Mouse (Mus musculus): ENCODE results near the gene Mamstr. TPM values are rescaled to one million over a fixed set of nuclear protein-coding genes. Genes with fewer than 3 reads are reported as not detected.
"Not testable (repeated sequence)": the region's sequence is repeated elsewhere in the genome, so short reads cannot be mapped to it uniquely, and the experiment has no call there.

Gene Mamstr
- polyA plus RNA-seq, 1 experiment from 2014 or later = 5.0 TPM

DNA sequence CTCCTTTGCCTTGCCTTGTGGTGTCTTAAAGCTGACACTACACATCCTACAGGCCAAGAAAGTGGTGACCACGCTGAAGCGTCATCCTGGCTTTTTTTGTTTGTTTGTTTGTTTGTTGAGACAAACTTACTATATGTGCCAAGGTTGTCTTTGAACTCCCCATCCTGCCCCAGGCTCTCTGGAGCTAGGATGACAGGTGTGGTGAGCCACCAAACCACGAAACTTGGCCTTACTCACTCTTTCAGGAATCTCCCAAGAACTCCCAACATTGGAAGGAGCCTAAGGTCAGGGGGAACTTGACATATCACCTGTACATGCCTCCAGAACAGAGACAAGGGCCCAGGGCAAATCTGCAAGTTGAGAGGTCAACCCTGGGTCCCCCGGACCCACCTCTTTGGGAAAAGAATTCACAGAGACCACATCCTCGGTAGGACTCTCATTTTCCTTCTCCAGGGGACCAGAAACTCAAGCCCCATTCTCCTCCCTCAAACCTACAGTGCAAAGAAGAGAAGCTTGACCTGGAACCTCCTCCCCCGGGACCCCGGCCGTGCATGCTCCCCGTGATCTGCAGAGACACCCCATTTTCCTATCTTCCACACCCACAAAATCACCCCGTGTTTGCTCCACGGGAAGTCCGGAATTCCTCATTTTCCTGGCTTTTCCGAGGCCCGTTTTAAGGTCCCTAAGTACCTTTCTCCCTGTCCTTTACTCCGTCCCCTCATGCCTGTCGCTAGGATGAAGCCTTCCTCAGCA is 2.9 kb downstream of the Mamstr start:
- peaks cover 46% of the 10 kb centered on the region for H3K4me1 ChIP-seq (ENCODE audit: control insufficient read depth, insufficient read depth, low read length)
- peak overlapping the region; percentile 92 for H3K27ac ChIP-seq (ENCODE audit: low read depth, low read length)
- no peak for ATAC-seq (ENCODE audit: low FRiP score, low TSS enrichment)
- 30% methylated on average over 16 of the region's 16 CpGs for WGBS
- H3K36me3 ChIP-seq (ENCODE audit: control insufficient read depth, insufficient read depth, low read length) = no peaks in the 10 kb centered on the region
- H3K4me3 ChIP-seq (ENCODE audit: low read length) = peak overlapping the region; percentile 46
- peak overlapping the region; percentile 76 for H3K9ac ChIP-seq (ENCODE audit: low read depth, low read length)
- H3K9me3 ChIP-seq (ENCODE audit: control insufficient read depth, low read length) = no peaks in the 10 kb centered on the region
- H3K4me2 ChIP-seq (replicated peaks; ENCODE audit: low read depth, low read length) = peak overlapping the region; percentile 82
- H3K27me3 ChIP-seq (ENCODE audit: control insufficient read depth, insufficient read depth, low read length) = no peaks in the 10 kb centered on the region

- Histone ChIP-seq H3K36me3 (ENCODE audit: control insufficient read depth, insufficient read depth, low read length) (no peaks in the 10 kb centered on the region), H3K9me3 (ENCODE audit: control insufficient read depth, low read length) (no peaks in the 10 kb centered on the region), H3K4me1 (ENCODE audit: control insufficient read depth, insufficient read depth, low read length) (peaks cover 46% of the 10 kb centered on the region), H3K27ac (ENCODE audit: low read depth, low read length) (peak overlapping the region; percentile 92), H3K27me3 (ENCODE audit: control insufficient read depth, insufficient read depth, low read length) (no peaks in the 10 kb centered on the region), H3K4me3 (ENCODE audit: low read length) (peak overlapping the region; percentile 46), H3K4me2 (replicated peaks; ENCODE audit: low read depth, low read length) (peak overlapping the region; percentile 82), H3K9ac (ENCODE audit: low read depth, low read length) (peak overlapping the region; percentile 76)
- 2% methylated on average over 28 of the region's 28 CpGs for WGBS
- ATAC-seq (ENCODE audit: low FRiP score, low TSS enrichment) = peak; percentile 94
These were observed 3.8 kb downstream of the Mamstr start for GRCm38 (mm10) chr7:45643441-45644178.

GRCm38 (mm10) chr7:45644183-45644582 is 4.4 kb downstream of the Mamstr start:
- H3K9ac ChIP-seq (ENCODE audit: low read depth, low read length) = peak overlapping the region; percentile 50
- H3K4me1 ChIP-seq (ENCODE audit: control insufficient read depth, insufficient read depth, low read length) = peaks cover 46% of the 10 kb centered on the region
- WGBS = 7% methylated on average over 18 of the region's 18 CpGs
- H3K27me3 ChIP-seq (ENCODE audit: control insufficient read depth, insufficient read depth, low read length) = no peaks in the 10 kb centered on the region
- H3K9me3 ChIP-seq (ENCODE audit: control insufficient read depth, low read length) = no peaks in the 10 kb centered on the region
- peak overlapping the region; percentile 74 for H3K4me2 ChIP-seq (replicated peaks; ENCODE audit: low read depth, low read length)
- H3K4me3 ChIP-seq (ENCODE audit: low read length) = peak overlapping the region; percentile 46
- no peak for ATAC-seq (ENCODE audit: low FRiP score, low TSS enrichment)
- no peaks in the 10 kb centered on the region for H3K36me3 ChIP-seq (ENCODE audit: control insufficient read depth, insufficient read depth, low read length)
- peak overlapping the region; percentile 85 for H3K27ac ChIP-seq (ENCODE audit: low read depth, low read length)

- Histone ChIP-seq H3K9ac (ENCODE audit: low read depth, low read length) (no peak overlapping the region), H3K4me1 (ENCODE audit: control insufficient read depth, insufficient read depth, low read length) (peaks cover 38% of the 10 kb centered on the region), H3K27me3 (ENCODE audit: control insufficient read depth, insufficient read depth, low read length) (no peaks in the 10 kb centered on the region), H3K4me3 (ENCODE audit: low read length) (no peak overlapping the region; the same call in 1 of the 2 replicates), H3K4me2 (replicated peaks; ENCODE audit: low read depth, low read length) (peak overlapping the region; percentile 74; the same call in 1 of the 2 replicates), H3K9me3 (ENCODE audit: control insufficient read depth, low read length) (no peaks in the 10 kb centered on the region), H3K27ac (ENCODE audit: low read depth, low read length) (0 out of 2 replicates have a peak overlapping the region, but pooled peaks have one; percentile 85), H3K36me3 (ENCODE audit: control insufficient read depth, insufficient read depth, low read length) (no peaks in the 10 kb centered on the region)
- 67% methylated on average over 6 of the region's 6 CpGs for WGBS
- ATAC-seq (ENCODE audit: low FRiP score, low TSS enrichment) = no peak
These were observed 5.3 kb downstream of the Mamstr start for GRCm38 (mm10) chr7:45644872-45645590.

DNA sequence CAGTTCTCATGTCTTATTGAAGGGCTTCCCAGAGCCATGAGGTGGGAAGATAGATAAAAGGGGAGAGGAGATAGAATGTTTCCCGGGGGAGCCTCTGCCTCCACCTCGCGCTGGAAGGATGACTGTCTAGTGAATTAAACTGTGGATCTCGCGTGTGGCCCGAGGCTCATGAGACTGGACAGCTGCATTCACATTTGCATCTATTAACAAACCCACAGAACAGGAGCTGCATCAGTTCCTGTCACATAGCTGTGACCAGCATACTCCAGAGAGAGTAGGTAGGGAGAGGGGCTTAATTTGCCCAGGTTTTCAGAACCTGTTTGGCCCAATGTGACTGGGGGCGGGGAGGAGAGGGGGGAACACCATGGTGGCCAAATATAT is 5.8 kb downstream of the Mamstr start:
- no peak overlapping the region for H3K4me3 ChIP-seq (ENCODE audit: low read length)
- H3K4me1 ChIP-seq (ENCODE audit: control insufficient read depth, insufficient read depth, low read length) = peaks cover 33% of the 10 kb centered on the region
- no peaks in the 10 kb centered on the region for H3K27me3 ChIP-seq (ENCODE audit: control insufficient read depth, insufficient read depth, low read length)
- 86% methylated on average over 7 of the region's 7 CpGs for WGBS
- H3K9ac ChIP-seq (ENCODE audit: low read depth, low read length) = no peak overlapping the region
- ATAC-seq (ENCODE audit: low FRiP score, low TSS enrichment) = no peak
- H3K9me3 ChIP-seq (ENCODE audit: control insufficient read depth, low read length) = no peaks in the 10 kb centered on the region
- H3K36me3 ChIP-seq (ENCODE audit: control insufficient read depth, insufficient read depth, low read length) = no peaks in the 10 kb centered on the region
- H3K27ac ChIP-seq (ENCODE audit: low read depth, low read length) = no peak overlapping the region
- H3K4me2 ChIP-seq (replicated peaks; ENCODE audit: low read depth, low read length) = no peak overlapping the region

DNA sequence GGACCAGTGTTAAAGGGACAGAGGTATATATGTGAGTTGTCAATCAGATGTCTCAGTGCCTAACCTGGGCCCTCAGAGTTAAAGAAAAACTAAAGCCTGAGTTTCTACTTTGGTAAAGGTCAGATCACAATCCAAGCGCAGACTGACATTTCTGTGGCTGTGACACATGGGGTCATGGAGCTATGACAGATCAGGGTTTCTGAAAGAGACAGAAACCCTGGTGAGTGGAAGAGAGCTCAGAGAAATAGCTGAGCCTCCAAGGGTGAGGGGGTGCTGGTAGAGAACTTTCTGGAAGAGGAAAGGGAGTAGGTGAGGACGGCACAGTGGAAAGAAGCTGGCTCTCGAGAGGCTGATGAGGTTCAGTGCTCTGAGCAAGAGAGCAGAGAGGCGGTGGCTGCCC is 6.9 kb downstream of the Mamstr start:
- H3K4me1 ChIP-seq (ENCODE audit: control insufficient read depth, insufficient read depth, low read length) = peaks cover 24% of the 10 kb centered on the region
- H3K27me3 ChIP-seq (ENCODE audit: control insufficient read depth, insufficient read depth, low read length) = no peaks in the 10 kb centered on the region
- no peak overlapping the region for H3K27ac ChIP-seq (ENCODE audit: low read depth, low read length)
- no peaks in the 10 kb centered on the region for H3K36me3 ChIP-seq (ENCODE audit: control insufficient read depth, insufficient read depth, low read length)
- H3K4me2 ChIP-seq (replicated peaks; ENCODE audit: low read depth, low read length) = no peak overlapping the region
- no peak overlapping the region for H3K9ac ChIP-seq (ENCODE audit: low read depth, low read length)
- no peaks in the 10 kb centered on the region for H3K9me3 ChIP-seq (ENCODE audit: control insufficient read depth, low read length)
- H3K4me3 ChIP-seq (ENCODE audit: low read length) = no peak overlapping the region
- 63% methylated on average over 4 of the region's 4 CpGs for WGBS
- no peak for ATAC-seq (ENCODE audit: low FRiP score, low TSS enrichment)

DNA sequence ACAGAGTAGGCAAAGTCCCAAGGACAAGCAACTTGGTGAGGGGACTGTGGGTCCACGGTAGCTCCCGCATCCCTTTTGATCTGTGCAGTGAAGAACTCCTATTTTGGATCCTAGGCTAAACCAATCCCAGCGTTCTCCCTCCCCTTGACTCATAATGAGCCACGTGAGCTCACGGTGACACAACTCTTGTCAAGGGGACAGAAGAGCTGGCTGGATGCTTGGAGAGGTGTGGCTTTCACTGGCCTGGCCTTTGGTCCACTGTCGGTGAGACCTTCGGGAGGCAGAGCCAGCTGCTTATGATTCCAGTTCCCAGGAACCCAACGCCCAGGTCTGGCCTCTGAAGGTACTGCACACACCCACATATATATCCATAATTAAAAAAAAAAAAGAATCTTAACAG is 9.6 kb downstream of the Mamstr start:
- no peaks in the 10 kb centered on the region for H3K27me3 ChIP-seq (ENCODE audit: control insufficient read depth, insufficient read depth, low read length)
- no peaks in the 10 kb centered on the region for H3K9me3 ChIP-seq (ENCODE audit: control insufficient read depth, low read length)
- WGBS = 76% methylated on average over 8 of the region's 8 CpGs
- no peak for ATAC-seq (ENCODE audit: low FRiP score, low TSS enrichment)
- no peak overlapping the region for H3K4me3 ChIP-seq (ENCODE audit: low read length)
- no peaks in the 10 kb centered on the region for H3K36me3 ChIP-seq (ENCODE audit: control insufficient read depth, insufficient read depth, low read length)
- no peak overlapping the region for H3K27ac ChIP-seq (ENCODE audit: low read depth, low read length)
- H3K4me2 ChIP-seq (replicated peaks; ENCODE audit: low read depth, low read length) = no peak overlapping the region
- peaks cover 7% of the 10 kb centered on the region; the same call in 1 of the 2 replicates for H3K4me1 ChIP-seq (ENCODE audit: control insufficient read depth, insufficient read depth, low read length)
- no peak overlapping the region for H3K9ac ChIP-seq (ENCODE audit: low read depth, low read length)

GRCm38 (mm10) chr7:45650484-45650883 is 10.7 kb downstream of the Mamstr start:
- not testable (repeated sequence) for ATAC-seq (ENCODE audit: low FRiP score, low TSS enrichment); H3K4me3 ChIP-seq (ENCODE audit: low read length); H3K4me1 ChIP-seq (ENCODE audit: control insufficient read depth, insufficient read depth, low read length); H3K9ac ChIP-seq (ENCODE audit: low read depth, low read length); H3K36me3 ChIP-seq (ENCODE audit: control insufficient read depth, insufficient read depth, low read length); H3K27me3 ChIP-seq (ENCODE audit: control insufficient read depth, insufficient read depth, low read length); H3K27ac ChIP-seq (ENCODE audit: low read depth, low read length); H3K4me2 ChIP-seq (replicated peaks; ENCODE audit: low read depth, low read length); H3K9me3 ChIP-seq (ENCODE audit: control insufficient read depth, low read length)
- 96% methylated on average over 18 of the region's 20 CpGs for WGBS

All from kidney, embryonic 14.5 days (tissue).